Mouse (Mus musculus) G1E (cell line): Measurements from ENCODE around the gene Slc51a. TPM values are rescaled to one million over a fixed set of nuclear protein-coding genes. Genes with fewer than 3 reads are reported as not detected.

Experiments used
- ATAC-seq: 2 replicates; pipeline ENCODE4 v1.8.0; 2016; ENCODE audit warnings: mild to moderate bottlenecking; ENCODE audit not compliant: insufficient number of reproducible peaks, poor library complexity, low FRiP score, severe bottlenecking; ENCODE audit errors: extremely low read depth
- DNase-seq: peaks from one replicate; pipeline ENCODE4 v3.0.0; 2012; ENCODE audit warnings: low spot score
- H3K27me3 ChIP-seq: 2 replicates; pipeline ENCODE4 v1.6.1; 2012; ENCODE audit warnings: mild to moderate bottlenecking, low read length, inconsistent platforms; ENCODE audit not compliant: insufficient read depth
- H3K36me3 ChIP-seq: replicated peaks from 2 replicates; pipeline ENCODE3; 2012; ENCODE audit warnings: mild to moderate bottlenecking, inconsistent platforms
- H3K4me1 ChIP-seq: 2 replicates; pipeline ENCODE4 v1.6.1; 2012; ENCODE audit warnings: low read depth, low read length, inconsistent platforms, mixed read lengths; ENCODE audit not compliant: insufficient read depth
- H3K4me3 ChIP-seq: 2 replicates; pipeline ENCODE4 v1.5.1; 2012; ENCODE audit warnings: low read depth, mild to moderate bottlenecking, inconsistent platforms, low read length, moderate library complexity, mixed read lengths
- H3K9me3 ChIP-seq: replicated peaks from 2 replicates; pipeline ENCODE4 v1.6.1; 2012; ENCODE audit warnings: inconsistent platforms
- CTCF ChIP-seq: IDR thresholded peaks from 2 replicates; pipeline ENCODE4 v1.5.1; 2012; ENCODE audit warnings: low read depth, low read length, inconsistent platforms, mixed read lengths
- GATA1 ChIP-seq: IDR thresholded peaks from 2 replicates; pipeline ENCODE4 v1.6.1; 2012; ENCODE audit warnings: borderline replicate concordance, low read length, inconsistent platforms, mixed read lengths
- GATA2 ChIP-seq: IDR thresholded peaks from 2 replicates; pipeline ENCODE4 v1.6.1; 2012; ENCODE audit warnings: low read depth, low read length, inconsistent platforms, borderline replicate concordance
- POLR2AphosphoS5 ChIP-seq: IDR thresholded peaks from 2 replicates; pipeline ENCODE4 v1.6.1; 2012; ENCODE audit warnings: low read depth, low read length, inconsistent platforms; ENCODE audit not compliant: insufficient replicate concordance
- TAL1 ChIP-seq: conservative IDR thresholded peaks from 2 replicates; pipeline ENCODE4 v1.6.1; 2012; ENCODE audit warnings: low read depth, low read length, inconsistent platforms, mixed read lengths
- polyA plus RNA-seq: library from polyadenylated mRNA; stranded (reverse); fragments of >175 nt; gene quantifications from 2 replicates; pipeline ENCODE4 v1.2.3, GENCODE M21; 2012
- total RNA-seq, 2 experiments: library from RNA; stranded (forward) in 1 of 2; stranded (reverse) in 1 of 2; fragments of 200-1000 nt in 1 of 2; fragments of >200 nt in 1 of 2; fragmentation: Nextera tagmentation in 1 of 2; gene quantifications; 2 replicates each; pipeline ENCODE4 v1.2.3; 2014 to 2017

Slc51a gene
- not detected in 2 replicates for total RNA-seq (2014; fragmentation: Nextera tagmentation)
- total RNA-seq (2017) = 1.3 and 2.0 TPM in 2 replicates
- polyA plus RNA-seq = 0.02 TPM in 1 of 2 replicates, not detected in the other

- DNase-seq = no peak
- no peaks in the 10 kb centered on the region for H3K36me3 ChIP-seq
- peak; percentile 76 for ATAC-seq
- TF ChIP-seq TAL1 = no peak
- no peak for TF ChIP-seq GATA2
- no peak for TF ChIP-seq POLR2AphosphoS5
- TF ChIP-seq CTCF = no peak
- TF ChIP-seq GATA1 = no peak
- H3K4me3 ChIP-seq = peak within 1 kb of the TSS; percentile 53; the same call in 1 of the 2 replicates
- H3K4me1 ChIP-seq = peaks cover 39% of the 10 kb centered on the region
- peaks cover 12% of the 10 kb centered on the region for H3K9me3 ChIP-seq
- peaks cover 6% of the 10 kb centered on the region; the same call in 1 of the 2 replicates for H3K27me3 ChIP-seq
These were observed at the start of gene Slc51a for GRCm38 (mm10) chr16:32487234-32488111. TSS of gene Slc51a (minus strand) at chr16:32487879.

GRCm38 (mm10) chr16:32535157-32535751, 47.6 kb upstream of the Slc51a start:
- H3K4me3 ChIP-seq = no peak overlapping the region
- DNase-seq (no peak), ATAC-seq (no peak)
- peaks cover 6% of the 10 kb centered on the region; the same call in 1 of the 2 replicates for H3K27me3 ChIP-seq
- H3K9me3 ChIP-seq = peaks cover 6% of the 10 kb centered on the region; the same call in 1 of the 2 replicates
- TF ChIP-seq GATA1 (no peak), TAL1 (no peak), GATA2 (no peak), CTCF (no peak), POLR2AphosphoS5 (no peak)
- no peaks in the 10 kb centered on the region for H3K36me3 ChIP-seq
- H3K4me1 ChIP-seq = peaks cover 47% of the 10 kb centered on the region

GRCm38 (mm10) chr16:32532878-32533826, 45.5 kb upstream of the Slc51a start:
- Histone ChIP-seq H3K9me3 (peaks cover 6% of the 10 kb centered on the region; the same call in 1 of the 2 replicates), H3K4me3 (no peak overlapping the region), H3K4me1 (peaks cover 49% of the 10 kb centered on the region), H3K27me3 (peaks cover 6% of the 10 kb centered on the region; the same call in 1 of the 2 replicates), H3K36me3 (no peaks in the 10 kb centered on the region)
- TF ChIP-seq TAL1 (no peak), GATA2 (no peak), GATA1 (no peak), CTCF (no peak), POLR2AphosphoS5 (no peak)
- no peak for ATAC-seq
- no peak for DNase-seq

- Histone ChIP-seq H3K4me3 (no peak overlapping the region; the same call in 1 of the 2 replicates), H3K27me3 (no peaks in the 10 kb centered on the region), H3K9me3 (peaks cover 6% of the 10 kb centered on the region; the same call in 1 of the 2 replicates), H3K36me3 (no peaks in the 10 kb centered on the region), H3K4me1 (peaks cover 63% of the 10 kb centered on the region)
- DNase-seq (no peak), ATAC-seq (no peak)
- TF ChIP-seq POLR2AphosphoS5 (no peak), GATA1 (no peak), GATA2 (no peak), CTCF (no peak), TAL1 (no peak)
These were observed 39.2 kb upstream of the Slc51a start for GRCm38 (mm10) chr16:32526906-32527305.

GRCm38 (mm10) chr16:32524244-32524615, 36.6 kb upstream of the Slc51a start:
- peaks cover 76% of the 10 kb centered on the region for H3K4me1 ChIP-seq
- no peaks in the 10 kb centered on the region for H3K9me3 ChIP-seq
- H3K4me3 ChIP-seq = no peak overlapping the region
- no peaks in the 10 kb centered on the region for H3K27me3 ChIP-seq
- no peak for TF ChIP-seq POLR2AphosphoS5
- no peak for TF ChIP-seq GATA1
- TF ChIP-seq TAL1 = no peak
- no peak for TF ChIP-seq CTCF
- TF ChIP-seq GATA2 = no peak
- DNase-seq (no peak), ATAC-seq (no peak)
- no peaks in the 10 kb centered on the region for H3K36me3 ChIP-seq
